8 mouse cellular contexts compared by ENCODE assay signal in genomic region chr8:70200098-70200681, GRCm38 (mm10). TPM values are rescaled to one million over a fixed set of nuclear protein-coding genes. Genes with fewer than 3 reads are reported as not detected.
DNase-seq lines count a peak whose midpoint lies in the region; ATAC-seq and TF ChIP-seq lines count a peak whose summit lies in the region.

No protein-coding gene starts in this region.

- ATAC-seq in lung, postnatal 0 days, result peak; percentile 88

- no peaks in the 10 kb centered on the region for H3K27me3 ChIP-seq in liver, adult 2 months (ENCODE audit: control insufficient read depth, insufficient read depth, low read length)
- H3K27me3 ChIP-seq in lung, postnatal 0 days (replicated peaks; ENCODE audit: insufficient read depth, low read length), result no peaks in the 10 kb centered on the region

- H3K4me3 ChIP-seq in liver, adult 2 months (ENCODE audit: insufficient read depth, low read depth, low read length), result no peak overlapping the region
- H3K4me3 ChIP-seq in brown adipose tissue, adult 24 weeks (ENCODE audit: insufficient read depth, low read depth, low read length), result no peak overlapping the region
- H3K4me3 ChIP-seq in lung, postnatal 0 days (ENCODE audit: low read depth, low read length), result no peak overlapping the region

- WGBS in liver, adult 2 months, result 16% methylated on average over 5 of the region's 5 CpGs
- WGBS in lung, postnatal 0 days, result 32% methylated on average over 5 of the region's 5 CpGs

- TF ChIP-seq POLR2A in liver, adult 2 months (IDR thresholded peaks at IDR 0.05; ENCODE audit: extremely low read depth, insufficient read depth, low read length), result no peak

- no peaks in the 10 kb centered on the region for H3K36me3 ChIP-seq in liver, adult 2 months (ENCODE audit: control insufficient read depth, insufficient read depth, low read length)
- no peaks in the 10 kb centered on the region for H3K36me3 ChIP-seq in lung, postnatal 0 days (ENCODE audit: insufficient read depth, low read length)

- H3K79me2 ChIP-seq in liver, adult 2 months (ENCODE audit: control insufficient read depth, insufficient read depth, low read length), result peaks cover 49% of the 10 kb centered on the region; the same call in 1 of the 2 replicates

- peak overlapping the region; percentile 57 for H3K27ac ChIP-seq in liver, adult 2 months (replicated peaks; ENCODE audit: insufficient read depth, low read depth, low read length)
- H3K27ac ChIP-seq in brown adipose tissue, adult 24 weeks (replicated peaks; ENCODE audit: low read depth, low read length), result 0 out of 2 replicates have a peak overlapping the region, but pooled peaks have one; percentile 19
- H3K27ac ChIP-seq in lung, postnatal 0 days (ENCODE audit: low read length), result peak overlapping the region; percentile 20; the same call in 1 of the 2 replicates

- TF ChIP-seq CTCF in liver, adult 2 months (IDR thresholded peaks at IDR 0.05; ENCODE audit: low read depth, low read length), result peak; percentile 51
- peak; percentile 73 for TF ChIP-seq CTCF in lung, postnatal 0 days (IDR thresholded peaks at IDR 0.05)

- peak; percentile 94 for DNase-seq in liver, adult 2 months (ENCODE audit: extremely low read depth, low read depth, low spot score)
- no peak for DNase-seq in liver
- peak; percentile 20 to 66 for DNase-seq in frontal cortex, adult 2 months (ENCODE audit: extremely low spot score in 1 of 2, low spot score in 1 of 2)
- DNase-seq in kidney, postnatal 25 days, result peak; percentile 51 to 67
- DNase-seq in lung, postnatal 0 days (ENCODE audit: low spot score), result peak; percentile 87
- no peak for DNase-seq in adrenal gland, adult 2 months
- no peak for DNase-seq in adrenal gland, postnatal 4 days (ENCODE audit: low spot score in 2 of 2)

- no peaks in the 10 kb centered on the region for H3K9me3 ChIP-seq in lung, postnatal 0 days (ENCODE audit: low read length)

- 0 out of 2 replicates have a peak overlapping the region, but pooled peaks have one; percentile 13 for H3K9ac ChIP-seq in liver, adult 2 months (ENCODE audit: low read depth, low read length)
- H3K9ac ChIP-seq in lung, postnatal 0 days (replicated peaks; ENCODE audit: low read depth), result no peak overlapping the region

- no peak for TF ChIP-seq EP300 in lung, postnatal 0 days (IDR thresholded peaks at IDR 0.05)

- H3K4me1 ChIP-seq in liver, adult 2 months (ENCODE audit: control insufficient read depth, insufficient read depth, low read length), result peaks cover 63% of the 10 kb centered on the region
- H3K4me1 ChIP-seq in brown adipose tissue, adult 24 weeks (ENCODE audit: control insufficient read depth, insufficient read depth, insufficient read length, low read length), result peaks cover 14% of the 10 kb centered on the region
- H3K4me1 ChIP-seq in lung, postnatal 0 days (ENCODE audit: insufficient read depth, low read depth, low read length), result 0 out of 2 replicates have a peak, but pooled peaks cover 5% of the 10 kb centered on the region

- no peak overlapping the region for H3K4me2 ChIP-seq in lung, postnatal 0 days (replicated peaks; ENCODE audit: low read depth, low read length)

RNA-seq across cellular contexts. Expression of gene Slc25a42, which starts 11.9 kb away (rescaled TPM):
- total RNA-seq in liver, adult 2 months (2014; rRNA removed), result 31.4 and 48.5 TPM in 2 replicates
- 96.9 and 117 TPM in 2 replicates for polyA plus RNA-seq in liver, adult 2 months (2012; rRNA removed)
- 75.9 and 89.9 TPM in 2 replicates for polyA plus RNA-seq in brown adipose tissue, adult 24 weeks (2012; ENCODE audit: insufficient read depth, insufficient read length, missing spikeins)
- polyA plus RNA-seq in frontal cortex, adult 2 months (2012; rRNA removed), result 51.0 and 51.3 TPM in 2 replicates
- polyA plus RNA-seq in lung, postnatal 0 days (2015; fragmentation: Nextera tagmentation; extraction: Ambion mirVana), result 4.0 and 4.3 TPM in 2 replicates
- 10 to 100 TPM; 40.9 to 49.3 TPM for total RNA-seq in adrenal gland, adult 2 months (2021)
- 72.6 and 85.8 TPM in 2 replicates for polyA plus RNA-seq in adrenal gland, adult 2 months (2012; rRNA removed)
- 10 to 100 TPM; 27.8 to 39.2 TPM for total RNA-seq in adrenal gland, postnatal 4 days (2021)

RNA-seq across cellular contexts. Expression of gene Tmem161a, which starts 28.0 kb away (rescaled TPM):
- 18.3 and 20.4 TPM in 2 replicates for total RNA-seq in liver, adult 2 months (2014; rRNA removed)
- 40.4 and 60.4 TPM in 2 replicates for polyA plus RNA-seq in liver, adult 2 months (2012; rRNA removed)
- polyA plus RNA-seq in brown adipose tissue, adult 24 weeks (2012; ENCODE audit: insufficient read depth, insufficient read length, missing spikeins), result 20.3 and 22.0 TPM in 2 replicates
- 83.3 and 108 TPM in 2 replicates for polyA plus RNA-seq in frontal cortex, adult 2 months (2012; rRNA removed)
- polyA plus RNA-seq in lung, postnatal 0 days (2015; fragmentation: Nextera tagmentation; extraction: Ambion mirVana), result 45.0 and 45.8 TPM in 2 replicates
- total RNA-seq in adrenal gland, adult 2 months (2021), result 10 to 100 TPM; 66.5 to 74.0 TPM
- polyA plus RNA-seq in adrenal gland, adult 2 months (2012; rRNA removed), result 277 and 300 TPM in 2 replicates
- 10 to 100 TPM; 63.4 to 66.8 TPM for total RNA-seq in adrenal gland, postnatal 4 days (2021)

RNA-seq across cellular contexts. Expression of gene Sugp2, which starts 33.8 kb away (rescaled TPM):
- 5.3 and 7.0 TPM in 2 replicates for total RNA-seq in liver, adult 2 months (2014; rRNA removed)
- polyA plus RNA-seq in liver, adult 2 months (2012; rRNA removed), result 9.7 and 12.4 TPM in 2 replicates
- 5.9 and 10.4 TPM in 2 replicates for polyA plus RNA-seq in brown adipose tissue, adult 24 weeks (2012; ENCODE audit: insufficient read depth, insufficient read length, missing spikeins)
- 102 and 116 TPM in 2 replicates for polyA plus RNA-seq in frontal cortex, adult 2 months (2012; rRNA removed)
- polyA plus RNA-seq in lung, postnatal 0 days (2015; fragmentation: Nextera tagmentation; extraction: Ambion mirVana), result 12.3 and 13.6 TPM in 2 replicates
- 10 to 100 TPM; 31.8 to 31.9 TPM for total RNA-seq in adrenal gland, adult 2 months (2021)
- polyA plus RNA-seq in adrenal gland, adult 2 months (2012; rRNA removed), result 34.8 and 36.2 TPM in 2 replicates
- total RNA-seq in adrenal gland, postnatal 4 days (2021), result 10 to 100 TPM; 54.9 to 62.1 TPM

RNA-seq across cellular contexts. Expression of gene Armc6, which starts 34.1 kb away (rescaled TPM):
- total RNA-seq in liver, adult 2 months (2014; rRNA removed), result 4.4 and 6.2 TPM in 2 replicates
- polyA plus RNA-seq in liver, adult 2 months (2012; rRNA removed), result 9.6 and 11.6 TPM in 2 replicates
- polyA plus RNA-seq in brown adipose tissue, adult 24 weeks (2012; ENCODE audit: insufficient read depth, insufficient read length, missing spikeins), result 5.0 and 6.7 TPM in 2 replicates
- polyA plus RNA-seq in frontal cortex, adult 2 months (2012; rRNA removed), result 44.0 and 45.6 TPM in 2 replicates
- polyA plus RNA-seq in lung, postnatal 0 days (2015; fragmentation: Nextera tagmentation; extraction: Ambion mirVana), result 10.4 and 11.9 TPM in 2 replicates
- total RNA-seq in adrenal gland, adult 2 months (2021), result 10 to 100 TPM; 10.8 to 11.5 TPM
- 17.4 and 21.2 TPM in 2 replicates for polyA plus RNA-seq in adrenal gland, adult 2 months (2012; rRNA removed)
- total RNA-seq in adrenal gland, postnatal 4 days (2021), result 10 to 100 TPM; 10.1 to 15.1 TPM

Comparison
In these comparisons a context has a peak if more than half of its experiments do, and no peak if none do; other contexts are left out.
1. DNase-seq: peak in liver, adult 2 months (single experiment), frontal cortex, adult 2 months (2 of 2), kidney, postnatal 25 days (2 of 2) and lung, postnatal 0 days (single experiment); none in liver (single experiment), adrenal gland, adult 2 months (single experiment) and adrenal gland, postnatal 4 days (0 of 2).
2. Peak in every context shown above with its lines, with median percentiles within 50 percentile points of each other: H3K27ac ChIP-seq.